Mouse (Mus musculus): Measurements from ENCODE around the gene Wtap. TPM values are rescaled to one million over a fixed set of nuclear protein-coding genes. Genes with fewer than 3 reads are reported as not detected.

The Wtap gene
- polyA plus RNA-seq, 1 experiment from 2014 or later, result 166 TPM

GRCm38 (mm10) chr17:12925703-12926180 is 68.2 kb downstream of the Wtap start:
- no peak for ATAC-seq
- H3K36me3 ChIP-seq (ENCODE audit: control insufficient read depth, insufficient read depth, low read length), result peaks cover 55% of the 10 kb centered on the region
- WGBS, result 88% methylated on average over 8 of the region's 8 CpGs

DNA sequence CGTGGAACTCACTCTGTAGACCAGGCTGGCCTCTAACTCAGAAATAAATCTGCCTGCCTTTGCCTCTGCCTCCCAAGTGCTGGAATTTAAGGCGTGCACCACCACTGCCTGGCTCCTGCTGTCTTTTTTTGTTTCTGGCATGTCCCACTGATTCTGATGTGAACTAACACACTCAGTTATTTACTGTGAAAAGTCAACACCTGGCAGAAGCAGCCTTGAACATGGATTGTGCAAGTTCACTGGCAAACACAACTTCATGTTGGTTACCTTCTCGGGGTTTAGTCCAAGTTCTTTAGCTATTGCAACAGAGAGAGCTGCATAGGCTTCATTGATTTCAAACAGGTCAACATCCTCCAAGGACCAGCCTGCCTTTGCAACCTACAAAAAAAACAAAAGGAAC is 69.0 kb downstream of the Wtap start:
- no peaks in the 10 kb centered on the region for H3K9me3 ChIP-seq (replicated peaks; ENCODE audit: control insufficient read depth, low read length)
- no peak overlapping the region for H3K9ac ChIP-seq (ENCODE audit: low read length)
- H3K4me2 ChIP-seq (ENCODE audit: low read length), result no peak overlapping the region
- DNase-seq (ENCODE audit: low spot score) (no peak), ATAC-seq (no peak)
- peaks cover 62% of the 10 kb centered on the region for H3K36me3 ChIP-seq (ENCODE audit: control insufficient read depth, insufficient read depth, low read length)
- H3K27me3 ChIP-seq (replicated peaks; ENCODE audit: control insufficient read depth, insufficient read depth, low read length), result no peaks in the 10 kb centered on the region
- no peak overlapping the region for H3K27ac ChIP-seq (ENCODE audit: low read depth, low read length)
- no peak overlapping the region for H3K4me3 ChIP-seq (ENCODE audit: low read depth, low read length)
- WGBS, result 90% methylated on average over 3 of the region's 3 CpGs
- H3K4me1 ChIP-seq (ENCODE audit: control insufficient read depth, insufficient read depth, low read length), result no peaks in the 10 kb centered on the region

More at GRCm38 (mm10) chr17:12925703-12926180, 68.2 kb downstream of the Wtap start:
- no peak overlapping the region for H3K4me2 ChIP-seq (ENCODE audit: low read length)
- H3K9me3 ChIP-seq (replicated peaks; ENCODE audit: control insufficient read depth, low read length), result no peaks in the 10 kb centered on the region
- H3K27me3 ChIP-seq (replicated peaks; ENCODE audit: control insufficient read depth, insufficient read depth, low read length), result no peaks in the 10 kb centered on the region
- no peak overlapping the region for H3K27ac ChIP-seq (ENCODE audit: low read depth, low read length)
- H3K4me3 ChIP-seq (ENCODE audit: low read depth, low read length), result no peak overlapping the region
- H3K4me1 ChIP-seq (ENCODE audit: control insufficient read depth, insufficient read depth, low read length), result no peaks in the 10 kb centered on the region
- no peak overlapping the region for H3K9ac ChIP-seq (ENCODE audit: low read length)
- DNase-seq (ENCODE audit: low spot score), result no peak

DNA sequence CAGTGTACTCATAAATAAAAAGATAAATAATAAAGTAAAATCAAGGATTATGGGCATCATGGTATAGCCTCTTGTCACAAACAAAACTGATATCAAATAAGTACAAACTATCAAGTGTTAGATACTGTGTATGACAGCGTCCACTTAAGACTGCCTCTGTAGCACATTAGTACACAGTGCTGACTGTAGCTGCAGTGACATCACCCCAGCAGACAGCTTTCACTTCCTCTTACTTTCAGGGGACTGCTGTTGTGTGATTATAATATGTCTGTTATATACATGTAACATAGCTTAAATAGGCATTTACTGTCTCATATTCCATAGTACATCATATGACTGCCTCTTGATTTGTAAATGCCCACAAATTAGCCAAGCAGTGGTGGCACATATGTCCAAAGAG is 72.9 kb downstream of the Wtap start:
- DNase-seq (ENCODE audit: low spot score), result no peak
- no peaks in the 10 kb centered on the region for H3K27me3 ChIP-seq (replicated peaks; ENCODE audit: control insufficient read depth, insufficient read depth, low read length)
- H3K4me3 ChIP-seq (ENCODE audit: low read depth, low read length), result no peak overlapping the region
- H3K9ac ChIP-seq (ENCODE audit: low read length), result no peak overlapping the region
- H3K27ac ChIP-seq (ENCODE audit: low read depth, low read length), result no peak overlapping the region
- WGBS, result 94% methylated on average over 1 of the region's 1 CpGs
- no peak for ATAC-seq
- no peaks in the 10 kb centered on the region for H3K9me3 ChIP-seq (replicated peaks; ENCODE audit: control insufficient read depth, low read length)
- H3K4me2 ChIP-seq (ENCODE audit: low read length), result no peak overlapping the region
- 0 out of 2 replicates have a peak, but pooled peaks cover 2% of the 10 kb centered on the region for H3K4me1 ChIP-seq (ENCODE audit: control insufficient read depth, insufficient read depth, low read length)
- H3K36me3 ChIP-seq (ENCODE audit: control insufficient read depth, insufficient read depth, low read length), result peaks cover 75% of the 10 kb centered on the region

Other genes with a start within 250 kb of the Wtap start
- gene Igf2r, start 224.5 kb downstream of the Wtap start, polyA plus RNA-seq (2014; fragmentation: Nextera tagmentation; extraction: Ambion mirVana), result 9.6 and 10.9 TPM in 2 replicates
- gene Mas1, start 126.0 kb downstream of the Wtap start, polyA plus RNA-seq (2014; fragmentation: Nextera tagmentation; extraction: Ambion mirVana), result 0.43 TPM in 1 of 2 replicates, not detected in the other
- not detected in 2 replicates for gene Mrgprh, start 118.1 kb downstream of the Wtap start, polyA plus RNA-seq (2014; fragmentation: Nextera tagmentation; extraction: Ambion mirVana)
- gene Pnldc1, start 83.9 kb downstream of the Wtap start, polyA plus RNA-seq (2014; fragmentation: Nextera tagmentation; extraction: Ambion mirVana), result 1.5 and 2.2 TPM in 2 replicates
- gene Tcp1, start 78.5 kb downstream of the Wtap start, polyA plus RNA-seq (2014; fragmentation: Nextera tagmentation; extraction: Ambion mirVana), result 462 and 494 TPM in 2 replicates
- gene Mrpl18, start 77.8 kb downstream of the Wtap start, polyA plus RNA-seq (2014; fragmentation: Nextera tagmentation; extraction: Ambion mirVana), result 113 and 128 TPM in 2 replicates
- gene Acat3, start 53.6 kb downstream of the Wtap start, polyA plus RNA-seq (2014; fragmentation: Nextera tagmentation; extraction: Ambion mirVana), result 0.33 and 0.82 TPM in 2 replicates
- gene Acat2, start 33.4 kb downstream of the Wtap start, polyA plus RNA-seq (2014; fragmentation: Nextera tagmentation; extraction: Ambion mirVana), result 211 and 216 TPM in 2 replicates
- 147 and 155 TPM in 2 replicates for gene Sod2, start 12.7 kb upstream of the Wtap start, polyA plus RNA-seq (2014; fragmentation: Nextera tagmentation; extraction: Ambion mirVana)
- 0.19 TPM in 1 of 2 replicates, not detected in the other for gene Gpr31b, start 58.1 kb upstream of the Wtap start, polyA plus RNA-seq (2014; fragmentation: Nextera tagmentation; extraction: Ambion mirVana)
- gene Tcp10b, start 66.9 kb upstream of the Wtap start, polyA plus RNA-seq (2014; fragmentation: Nextera tagmentation; extraction: Ambion mirVana), result 0.08 and 0.12 TPM in 2 replicates
- gene Unc93a, start 137.6 kb upstream of the Wtap start, polyA plus RNA-seq (2014; fragmentation: Nextera tagmentation; extraction: Ambion mirVana), result not detected in 2 replicates
- gene Smok2a, start 227.0 kb upstream of the Wtap start, polyA plus RNA-seq (2014; fragmentation: Nextera tagmentation; extraction: Ambion mirVana), result not detected in 2 replicates
- gene Smok2b, start 236.1 kb upstream of the Wtap start, polyA plus RNA-seq (2014; fragmentation: Nextera tagmentation; extraction: Ambion mirVana), result not detected in 2 replicates